26 mouse cellular contexts compared by ENCODE assay signal in the genomic region with DNA sequence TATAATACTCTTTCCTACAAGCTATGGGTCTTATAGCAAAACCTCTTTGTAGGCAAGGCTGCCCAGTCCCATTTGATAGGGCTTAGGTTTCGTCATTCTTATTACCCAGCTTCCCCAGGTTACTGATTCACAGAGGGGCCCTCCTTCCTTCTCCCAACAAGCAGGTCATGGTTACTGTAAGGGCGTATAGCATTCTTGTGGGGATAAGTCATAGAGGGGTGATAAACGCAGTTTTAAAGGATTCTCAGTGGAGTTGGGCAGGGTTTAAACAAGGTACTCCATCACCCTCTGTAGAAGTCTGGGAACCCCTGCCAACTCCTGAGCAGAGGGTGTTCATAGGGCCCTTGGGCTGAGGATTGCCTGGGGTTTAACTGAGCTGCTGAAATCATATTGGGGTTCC. TPM values are rescaled to one million over a fixed set of nuclear protein-coding genes. Genes with fewer than 3 reads are reported as not detected.
A peak's percentile ranks its signal among the peaks of the same experiment; 100 is the strongest.
DNase-seq lines count a peak whose midpoint lies in the region; ATAC-seq and TF ChIP-seq lines count a peak whose summit lies in the region.
"Had no signal": no experiment of that assay in that cellular context is flagged by ENCODE, and none has a peak within 500 bp of the region (broad histone marks: within the 10 kb centered on the region; RNA-seq: fewer than 3 reads in every experiment).

No protein-coding gene starts in this region.

- WGBS in lung, embryonic 14.5 days = 63% methylated on average over 3 of the region's 3 CpGs
- 22% methylated on average over 3 of the region's 3 CpGs for WGBS in small intestine, adult 2 months
- 80% methylated on average over 3 of the region's 3 CpGs for WGBS in hindbrain, embryonic 16.5 days
- 91% methylated on average over 3 of the region's 3 CpGs for WGBS in hindbrain, embryonic 12.5 days

- in situ Hi-C loops in Patski (cut with MboI; ENCODE audit: low pct_unique_long_range_greater_than_20kb) = no loop called here

- H3K27ac ChIP-seq in lung, embryonic 14.5 days (ENCODE audit: low read depth) = no peak overlapping the region
- peak overlapping the region; percentile 99 for H3K27ac ChIP-seq in small intestine, adult 2 months (ENCODE audit: insufficient read depth, low read depth, low read length)
- no peak overlapping the region for H3K27ac ChIP-seq in hindbrain, embryonic 16.5 days (ENCODE audit: low read depth, low read length)
- H3K27ac ChIP-seq in hindbrain, embryonic 12.5 days = no peak overlapping the region
- H3K27ac ChIP-seq: embryonic facial prominence, embryonic 15.5 days; heart, embryonic 10.5 days; midbrain, embryonic 13.5 days had no signal

- CTCF ChIA-PET in Patski (lab: Charles Lee) = interaction anchor here (0.8 to 1.8 kb wide), 2 partner anchors 17 to 27 kb away, joined by 3 to 4 read pairs; no protein-coding TSS in a partner anchor

- no peaks in the 10 kb centered on the region for H3K4me1 ChIP-seq in lung, embryonic 14.5 days (ENCODE audit: insufficient read depth)
- peaks cover 16% of the 10 kb centered on the region; the same call in 1 of the 2 replicates for H3K4me1 ChIP-seq in small intestine, adult 2 months (ENCODE audit: control insufficient read depth, insufficient read depth, insufficient read length, low read length)
- H3K4me1 ChIP-seq in hindbrain, embryonic 16.5 days (ENCODE audit: control insufficient read depth, insufficient read depth, low read depth, low read length) = no peaks in the 10 kb centered on the region
- H3K4me1 ChIP-seq in hindbrain, embryonic 12.5 days = no peaks in the 10 kb centered on the region
- H3K4me1 ChIP-seq: embryonic facial prominence, embryonic 15.5 days; midbrain, embryonic 13.5 days had no signal

- no peaks in the 10 kb centered on the region for H3K27me3 ChIP-seq in lung, embryonic 14.5 days (ENCODE audit: insufficient read depth, low read length)
- H3K27me3 ChIP-seq in Patski = no peaks in the 10 kb centered on the region
- no peaks in the 10 kb centered on the region for H3K27me3 ChIP-seq in small intestine, adult 2 months (ENCODE audit: control insufficient read depth, insufficient read depth, low read length)
- H3K27me3 ChIP-seq in hindbrain, embryonic 16.5 days (replicated peaks; ENCODE audit: control insufficient read depth, insufficient read depth, low read length) = no peaks in the 10 kb centered on the region
- no peaks in the 10 kb centered on the region for H3K27me3 ChIP-seq in hindbrain, embryonic 12.5 days
- H3K27me3 ChIP-seq: embryonic facial prominence, embryonic 15.5 days; midbrain, embryonic 13.5 days had no signal

- TF ChIP-seq POLR2A in small intestine, adult 2 months (IDR thresholded peaks at IDR 0.05; ENCODE audit: low read depth, low read length) = no peak

- ATAC-seq in lung, embryonic 14.5 days (ENCODE audit: insufficient read depth) = peak; percentile 63
- ATAC-seq in Patski = peak; percentile 89
- no peak for ATAC-seq in hindbrain, embryonic 16.5 days
- no peak for ATAC-seq in hindbrain, embryonic 12.5 days (ENCODE audit: low FRiP score)
- ATAC-seq: forebrain, embryonic 14.5 days; midbrain, embryonic 13.5 days had no signal

- H3K9me3 ChIP-seq in lung, embryonic 14.5 days (ENCODE audit: low read depth, low read length) = no peaks in the 10 kb centered on the region
- no peaks in the 10 kb centered on the region for H3K9me3 ChIP-seq in hindbrain, embryonic 16.5 days (ENCODE audit: control insufficient read depth, low read length)
- H3K9me3 ChIP-seq in hindbrain, embryonic 12.5 days (replicated peaks) = no peaks in the 10 kb centered on the region
- H3K9me3 ChIP-seq: embryonic facial prominence, embryonic 15.5 days; heart, embryonic 10.5 days; midbrain, embryonic 13.5 days had no signal

- H3K36me3 ChIP-seq in lung, embryonic 14.5 days (ENCODE audit: insufficient read depth) = no peaks in the 10 kb centered on the region
- no peaks in the 10 kb centered on the region for H3K36me3 ChIP-seq in small intestine, adult 2 months (ENCODE audit: control insufficient read depth, insufficient read depth, low read length)
- no peaks in the 10 kb centered on the region for H3K36me3 ChIP-seq in hindbrain, embryonic 16.5 days (ENCODE audit: control insufficient read depth, insufficient read depth, low read length)
- H3K36me3 ChIP-seq in hindbrain, embryonic 12.5 days = no peaks in the 10 kb centered on the region
- H3K36me3 ChIP-seq: embryonic facial prominence, embryonic 15.5 days; heart, embryonic 10.5 days; midbrain, embryonic 13.5 days had no signal

- no peak overlapping the region for H3K4me3 ChIP-seq in lung, embryonic 14.5 days (ENCODE audit: low read depth, low read length)
- peak overlapping the region; percentile 60 for H3K4me3 ChIP-seq in small intestine, adult 2 months (ENCODE audit: low read depth, low read length)
- no peak overlapping the region for H3K4me3 ChIP-seq in hindbrain, embryonic 16.5 days (ENCODE audit: low read length)
- H3K4me3 ChIP-seq in hindbrain, embryonic 12.5 days = no peak overlapping the region
- H3K4me3 ChIP-seq: embryonic facial prominence, embryonic 15.5 days; heart, embryonic 10.5 days; midbrain, embryonic 13.5 days had no signal

- no peak for TF ChIP-seq CTCF in lung, embryonic 14.5 days (IDR thresholded peaks at IDR 0.05; ENCODE audit: low read depth)
- no peak for TF ChIP-seq CTCF in Patski (IDR thresholded peaks at IDR 0.05)
- TF ChIP-seq CTCF in small intestine, adult 2 months (IDR thresholded peaks at IDR 0.05; ENCODE audit: extremely low read depth, insufficient read length, insufficient replicate concordance, low read depth, low read length) = no peak

- no peak overlapping the region for H3K4me2 ChIP-seq in lung, embryonic 14.5 days
- no peak overlapping the region for H3K4me2 ChIP-seq in hindbrain, embryonic 16.5 days (ENCODE audit: low read length)
- no peak overlapping the region for H3K4me2 ChIP-seq in hindbrain, embryonic 12.5 days (replicated peaks)
- H3K4me2 ChIP-seq: embryonic facial prominence, embryonic 15.5 days; liver, embryonic 11.5 days; midbrain, embryonic 13.5 days had no signal

- no peak overlapping the region for H3K9ac ChIP-seq in lung, embryonic 14.5 days
- no peak overlapping the region for H3K9ac ChIP-seq in hindbrain, embryonic 16.5 days (ENCODE audit: low read depth, low read length)
- H3K9ac ChIP-seq in hindbrain, embryonic 12.5 days = no peak overlapping the region
- H3K9ac ChIP-seq: embryonic facial prominence, embryonic 15.5 days; midbrain, embryonic 13.5 days had no signal

- DNase-seq in lung, embryonic 14.5 days = no peak
- DNase-seq in lung, postnatal 10 days = no peak
- peak; percentile 25 for DNase-seq in 3T3-L1 (ENCODE audit: low read depth, low spot score)
- peak; percentile 27 for DNase-seq in Patski (ENCODE audit: low read depth, low spot score)
- no peak for DNase-seq in adrenal gland, postnatal 25 days
- DNase-seq: adrenal gland, postnatal 10 days; cerebellum, adult 8-10 months; kidney, adult 9 months; lung, adult 18-20 months; right cerebral cortex, postnatal 14 days; spleen, adult 18-20 months; thymus, adult 2 months; thymus, postnatal 4 days had no signal

- POLR2A ChIA-PET in Patski (lab: Charles Lee) = interaction anchor here (0.6 kb wide), 1 partner anchor 18 kb away, joined by 3 read pairs; no protein-coding TSS in a partner anchor

RNA-seq across cellular contexts. Expression of gene Slamf9, which starts 12.6 kb away (rescaled TPM):
- 0.32 and 1.0 TPM in 2 replicates for polyA plus RNA-seq in lung, embryonic 14.5 days (2014; fragmentation: Nextera tagmentation; extraction: Ambion mirVana)
- 0.08 TPM for polyA plus RNA-seq in Patski (2021)
- polyA plus RNA-seq in small intestine, adult 2 months (2012; rRNA removed) = 2.1 TPM in 2 replicates
- 1.9 and 3.4 TPM in 2 replicates for total RNA-seq in adrenal gland, postnatal 25 days (2021)
- polyA plus RNA-seq in hindbrain, embryonic 16.5 days (2015; fragmentation: Nextera tagmentation; extraction: Ambion mirVana) = 0.11 and 0.23 TPM in 2 replicates
- 0.27 and 0.40 TPM in 2 replicates for polyA plus RNA-seq in hindbrain, embryonic 12.5 days (2016; fragmentation: Nextera tagmentation; extraction: Ambion mirVana)
- total RNA-seq: gastrocnemius, adult 8-10 months; hematopoietic stem cell, adult 5-6 weeks; layer of hippocampus, postnatal 14 days; MEL had no signal

RNA-seq across cellular contexts. Expression of gene Igsf9, which starts 19.1 kb away (rescaled TPM):
- 23.5 and 26.0 TPM in 2 replicates for polyA plus RNA-seq in lung, embryonic 14.5 days (2014; fragmentation: Nextera tagmentation; extraction: Ambion mirVana)
- polyA plus RNA-seq in Patski (2021) = 11.0 TPM
- 145 and 516 TPM in 2 replicates for polyA plus RNA-seq in small intestine, adult 2 months (2012; rRNA removed)
- total RNA-seq in adrenal gland, postnatal 25 days (2021) = 2.9 and 3.6 TPM in 2 replicates
- polyA plus RNA-seq in hindbrain, embryonic 16.5 days (2015; fragmentation: Nextera tagmentation; extraction: Ambion mirVana) = 32.9 and 42.5 TPM in 2 replicates
- 69.9 and 82.2 TPM in 2 replicates for polyA plus RNA-seq in hindbrain, embryonic 12.5 days (2016; fragmentation: Nextera tagmentation; extraction: Ambion mirVana)

RNA-seq across cellular contexts. Expression of gene Tagln2, which starts 37.3 kb away (rescaled TPM):
- polyA plus RNA-seq in lung, embryonic 14.5 days (2014; fragmentation: Nextera tagmentation; extraction: Ambion mirVana) = 395 and 407 TPM in 2 replicates
- polyA plus RNA-seq in Patski (2021) = 609 TPM
- 149 and 284 TPM in 2 replicates for polyA plus RNA-seq in small intestine, adult 2 months (2012; rRNA removed)
- 80.7 and 88.8 TPM in 2 replicates for total RNA-seq in adrenal gland, postnatal 25 days (2021)
- polyA plus RNA-seq in hindbrain, embryonic 16.5 days (2015; fragmentation: Nextera tagmentation; extraction: Ambion mirVana) = 71.7 and 84.9 TPM in 2 replicates
- polyA plus RNA-seq in hindbrain, embryonic 12.5 days (2016; fragmentation: Nextera tagmentation; extraction: Ambion mirVana) = 53.2 and 64.5 TPM in 2 replicates

RNA-seq across cellular contexts. Expression of gene Cfap45, which starts 58.1 kb away (rescaled TPM):
- 4.2 and 5.1 TPM in 2 replicates for polyA plus RNA-seq in lung, embryonic 14.5 days (2014; fragmentation: Nextera tagmentation; extraction: Ambion mirVana)
- polyA plus RNA-seq in Patski (2021) = 0.08 TPM
- polyA plus RNA-seq in small intestine, adult 2 months (2012; rRNA removed) = 0.29 and 1.3 TPM in 2 replicates
- 1.3 TPM in 1 of 2 replicates, not detected in the other for total RNA-seq in adrenal gland, postnatal 25 days (2021)
- 4.9 and 5.4 TPM in 2 replicates for polyA plus RNA-seq in hindbrain, embryonic 16.5 days (2015; fragmentation: Nextera tagmentation; extraction: Ambion mirVana)
- polyA plus RNA-seq in hindbrain, embryonic 12.5 days (2016; fragmentation: Nextera tagmentation; extraction: Ambion mirVana) = 3.3 and 4.4 TPM in 2 replicates
- total RNA-seq: gastrocnemius, adult 8-10 months; MEL had no signal
- polyA plus RNA-seq: C2C12 had no signal

Comparison
In these comparisons a context has a peak if more than half of its experiments do, and no peak if none do; other contexts are left out.
1. ATAC-seq: peak in lung, embryonic 14.5 days (single experiment) and Patski (single experiment); none in hindbrain, embryonic 16.5 days (single experiment) and hindbrain, embryonic 12.5 days (single experiment).
2. DNase-seq: peak in 3T3-L1 (single experiment) and Patski (single experiment); none in lung, embryonic 14.5 days (single experiment), lung, postnatal 10 days (single experiment) and adrenal gland, postnatal 25 days (single experiment).